Mouse (Mus musculus) cerebellum, adult 8-10 months (tissue): ENCODE measurements around the gene Inka2.
"Not testable (repeated sequence)": the region's sequence is repeated elsewhere in the genome, so short reads cannot be mapped to it uniquely, and the experiment has no call there.

ENCODE experiments used
- DNase-seq: peaks from one replicate; pipeline ENCODE4 v3.0.0; 2022

Gene Inka2

DNA sequence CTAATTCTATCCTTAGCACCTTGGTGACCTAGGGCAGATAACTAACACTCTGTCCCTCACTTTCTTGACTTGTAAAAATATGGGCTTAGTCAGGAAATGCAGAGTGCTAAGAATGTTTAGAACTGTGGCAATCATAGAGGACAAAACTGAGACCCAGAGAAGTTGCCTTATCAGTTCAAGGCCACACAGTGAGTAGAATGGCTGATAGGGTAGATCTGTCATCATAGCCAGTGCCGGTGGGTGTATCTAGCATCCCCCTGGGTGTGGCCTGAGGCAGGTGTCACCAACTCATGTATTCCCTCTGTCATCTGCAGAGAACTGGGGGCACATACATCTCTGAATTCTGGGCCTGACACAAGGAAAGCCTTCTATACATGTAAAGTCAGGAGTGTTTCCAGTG lies 6.1 kb upstream of the Inka2 start:
- DNase-seq: no peak

GRCm38 (mm10) chr3:105699241-105699933 lies 5.0 kb upstream of the Inka2 start:
- DNase-seq: no peak

- not testable (repeated sequence) for DNase-seq
Measured at GRCm38 (mm10) chr3:105700786-105701185, 3.6 kb upstream of the Inka2 start.

DNA sequence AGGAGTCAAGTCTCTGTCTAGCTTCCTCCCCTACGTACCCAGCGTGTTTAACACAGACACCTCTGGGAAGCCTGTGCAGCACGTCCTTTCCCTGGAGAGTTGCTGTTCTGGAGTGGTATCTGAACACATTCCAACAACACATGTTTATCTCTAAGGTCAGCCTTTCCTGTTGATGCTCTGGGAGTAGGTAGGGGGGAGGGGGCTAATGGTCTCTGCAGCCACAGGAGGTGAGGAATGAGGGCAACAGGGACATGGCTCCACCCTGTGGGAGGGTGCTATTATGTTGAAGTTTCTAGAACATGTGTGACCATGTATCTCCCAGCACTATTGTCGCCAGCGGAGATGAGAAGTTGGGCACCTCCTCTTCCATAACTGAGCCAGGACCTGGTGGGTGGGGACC lies 3.0 kb upstream of the Inka2 start:
- no peak for DNase-seq

- DNase-seq: no peak
Measured at GRCm38 (mm10) chr3:105703571-105703970, 828 bp upstream of the Inka2 start.

DNA sequence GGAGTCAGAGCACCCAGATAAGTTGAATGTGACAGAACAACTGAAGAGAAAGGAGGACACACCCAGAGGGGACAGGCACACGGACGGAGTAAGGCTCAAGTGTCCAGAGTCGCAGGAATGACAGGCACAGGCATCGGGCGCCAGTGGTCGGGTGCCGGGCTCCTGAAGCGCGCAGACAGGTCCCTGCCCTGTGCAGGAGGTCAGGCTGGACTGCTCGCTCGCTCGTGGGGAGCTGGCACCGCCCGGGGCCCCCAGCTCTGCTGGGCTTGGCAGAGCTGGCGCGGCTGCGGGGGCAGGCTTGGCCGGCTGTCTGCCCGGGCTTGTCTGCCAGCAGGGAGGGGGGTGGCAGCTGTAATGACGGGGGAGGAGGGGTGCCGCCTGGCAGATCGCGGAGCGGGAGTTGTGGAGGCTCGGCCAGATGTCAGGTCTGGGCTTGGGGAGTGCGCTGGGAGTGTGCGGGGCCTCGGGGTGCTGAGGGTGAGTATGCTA lies 706 bp downstream of the Inka2 start:
- peak; percentile 77 for DNase-seq

GRCm38 (mm10) chr3:105705561-105705960 lies 1.2 kb downstream of the Inka2 start:
- no peak for DNase-seq

DNA sequence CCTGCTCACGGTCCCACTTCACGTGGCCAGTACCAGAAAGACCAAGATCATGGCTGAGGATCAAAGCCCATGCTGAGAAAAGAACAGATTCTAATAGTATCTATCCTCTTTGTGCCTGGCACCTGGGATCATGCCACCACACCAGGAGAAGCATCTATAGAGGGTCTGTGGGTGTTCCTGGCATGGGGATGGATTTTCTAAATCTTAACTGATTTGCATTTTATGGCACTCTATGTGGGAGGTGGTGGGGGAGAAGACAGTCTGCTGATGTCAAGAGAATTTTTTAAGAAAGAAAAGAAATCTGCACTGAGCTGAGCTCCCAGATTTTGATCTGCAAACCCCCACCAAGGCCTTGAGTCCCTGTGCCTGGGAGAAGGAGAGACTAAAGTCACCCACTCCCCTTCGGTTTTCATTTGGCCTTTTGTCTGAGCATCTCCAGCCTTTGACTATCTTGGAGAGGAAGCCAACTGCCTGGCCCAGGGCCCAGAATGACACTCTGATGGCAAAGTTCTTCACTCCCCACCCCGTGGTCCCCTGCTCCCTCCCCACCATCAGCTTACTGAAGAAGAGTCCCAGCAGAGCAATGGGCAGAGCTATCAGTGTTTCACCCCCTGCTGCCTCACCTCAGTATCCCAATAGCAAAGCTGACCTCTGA lies 2.1 kb downstream of the Inka2 start:
- DNase-seq: no peak

GRCm38 (mm10) chr3:105707590-105707989 lies 3.2 kb downstream of the Inka2 start:
- no peak for DNase-seq

DNA sequence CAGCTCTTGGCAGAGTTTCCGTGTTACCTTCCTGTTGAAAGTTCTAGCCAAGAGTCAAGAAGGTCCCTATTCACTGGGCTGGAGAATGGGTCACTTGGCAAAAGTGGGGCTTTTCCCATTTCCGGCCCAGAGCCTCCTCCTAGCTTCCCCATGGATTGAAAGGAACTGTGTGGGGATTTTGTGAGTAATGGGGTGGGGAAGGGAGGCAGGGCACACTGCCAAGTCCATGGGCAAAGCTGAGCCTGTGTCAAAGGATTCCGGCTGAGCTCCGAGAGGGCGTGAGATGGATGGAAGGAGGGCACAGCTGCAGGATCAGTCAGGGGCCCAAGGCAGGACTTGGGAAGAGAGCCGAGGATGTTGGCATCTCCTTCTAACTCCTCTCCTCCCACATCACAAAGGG lies 5.8 kb downstream of the Inka2 start:
- peak; percentile 51 for DNase-seq

- no peak for DNase-seq
Measured at GRCm38 (mm10) chr3:105711741-105712140, 7.3 kb downstream of the Inka2 start.

DNA sequence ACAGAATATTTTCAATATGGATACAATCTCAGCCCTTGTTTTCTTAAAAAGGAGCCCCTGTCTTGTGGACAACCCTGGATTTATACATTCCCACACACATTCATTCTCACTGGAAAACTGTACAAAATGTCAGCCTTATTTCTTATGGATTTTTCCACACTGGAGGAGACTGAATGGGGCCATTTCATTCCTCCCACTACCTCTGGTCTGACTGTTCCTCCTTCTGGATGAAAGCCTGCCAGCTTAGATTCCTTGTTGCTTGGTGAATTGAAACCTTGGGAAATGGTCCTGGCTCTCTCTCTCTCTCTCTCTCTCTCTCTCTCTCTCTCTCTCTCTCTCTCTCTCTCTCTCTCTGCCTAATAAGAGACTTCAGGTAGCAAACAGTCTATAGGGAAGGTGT lies 8.4 kb downstream of the Inka2 start:
- no peak for DNase-seq

DNA sequence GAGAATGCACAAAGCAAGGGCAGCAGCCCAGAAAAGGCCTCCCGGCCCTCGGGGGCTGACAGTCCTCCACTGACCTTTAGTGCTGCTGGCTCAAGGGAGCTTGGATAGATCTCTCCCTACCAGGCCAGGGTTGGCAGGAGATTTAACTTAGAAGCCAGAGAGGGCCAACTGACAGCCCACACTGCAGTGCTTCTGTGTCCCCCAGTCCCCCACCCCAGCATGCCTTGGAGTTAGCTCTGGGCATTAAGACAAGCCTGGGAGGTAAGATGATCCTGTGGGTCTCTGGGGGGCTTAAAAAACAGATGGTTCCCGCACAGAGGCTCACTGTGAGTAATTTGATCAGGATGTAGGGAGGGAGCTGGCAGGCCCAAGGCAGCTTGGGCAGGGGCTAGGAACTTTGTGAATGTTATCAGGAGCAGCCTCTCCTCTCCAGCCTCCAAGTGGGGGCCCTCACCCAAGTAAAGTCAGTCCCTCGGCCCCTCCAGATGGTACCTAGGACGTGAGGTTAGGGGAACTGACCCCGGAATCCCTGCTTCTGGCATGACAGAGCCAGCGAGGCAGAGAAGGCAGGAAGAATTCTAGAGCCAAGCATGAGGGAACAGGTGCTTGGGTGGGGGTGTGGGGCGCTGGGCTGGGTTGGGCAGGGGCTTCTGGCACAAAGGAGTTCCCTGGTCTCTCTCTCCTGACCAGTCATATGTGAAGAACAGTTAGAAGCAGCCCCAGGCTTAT lies 9.9 kb downstream of the Inka2 start:
- no peak for DNase-seq

DNA sequence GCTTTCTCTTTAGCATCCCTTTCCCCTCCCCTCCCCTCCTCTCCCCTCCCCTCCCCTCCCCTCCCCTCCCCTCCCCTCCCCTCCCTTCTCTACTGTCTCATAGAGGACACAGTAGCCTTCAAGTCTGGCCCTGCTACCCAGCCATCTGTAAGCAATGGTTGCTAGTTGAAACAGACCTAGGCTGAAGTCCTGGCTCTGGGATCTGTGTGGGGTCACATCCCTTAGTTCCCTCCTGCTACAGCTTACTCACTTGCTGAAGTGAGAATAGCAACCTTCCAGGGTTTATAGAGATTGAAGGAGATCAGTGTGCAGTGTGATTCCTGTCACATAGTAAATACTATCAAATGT lies 10.4 kb downstream of the Inka2 start:
- no peak for DNase-seq

GRCm38 (mm10) chr3:105716353-105717000 lies 12.1 kb downstream of the Inka2 start:
- DNase-seq: no peak

DNA sequence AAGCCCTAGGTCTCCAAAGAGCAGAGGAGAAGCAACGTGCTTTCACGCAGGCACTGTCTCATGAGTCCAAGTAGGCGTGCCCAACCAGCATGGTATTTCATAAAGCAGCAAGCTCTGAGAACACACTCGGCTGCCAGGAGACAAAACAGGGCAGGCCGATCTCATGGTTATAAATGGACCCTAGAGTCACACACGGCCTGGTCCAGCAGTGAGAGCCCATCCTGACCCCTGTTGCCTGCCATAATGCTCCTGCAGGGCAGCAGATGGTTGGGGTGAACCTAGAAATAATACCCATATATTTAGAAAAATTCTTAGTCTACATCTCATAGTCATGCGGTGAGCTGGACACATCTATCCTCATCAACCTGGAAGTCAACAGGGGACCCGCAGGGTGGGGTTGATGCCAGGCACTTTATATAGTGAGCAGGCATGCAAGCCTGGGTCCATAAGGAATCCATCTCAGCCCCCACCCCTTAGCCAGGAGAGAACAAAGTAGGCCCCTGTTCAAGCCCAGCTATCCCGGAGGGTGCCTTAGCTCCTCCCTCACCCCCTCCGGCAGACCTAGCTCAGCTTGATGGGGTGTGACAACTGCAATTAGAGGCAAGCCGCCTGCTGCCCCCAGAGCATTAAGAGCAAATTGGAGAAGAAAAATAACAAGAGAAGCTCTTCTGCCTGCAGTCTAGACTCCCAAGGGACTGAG lies 13.6 kb downstream of the Inka2 start:
- DNase-seq: no peak

DNA sequence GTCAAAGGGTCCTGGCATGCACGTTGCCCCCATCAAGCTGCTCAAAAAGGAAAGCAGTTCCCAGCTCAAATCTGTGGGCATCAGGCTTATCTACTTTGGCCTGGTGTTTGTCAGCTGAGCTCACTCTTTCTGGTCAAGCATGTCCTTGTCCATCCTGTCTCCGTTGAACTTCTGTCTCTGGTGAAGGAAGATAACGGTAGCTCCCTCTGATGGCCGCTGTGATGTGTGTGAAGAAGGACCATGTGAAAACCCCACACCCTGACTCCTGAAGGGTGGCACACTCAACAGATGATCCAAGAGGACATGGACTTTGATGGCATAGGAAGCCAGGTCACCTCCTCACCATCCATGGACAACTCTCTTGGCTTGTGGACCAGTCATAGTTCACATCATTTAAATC lies 14.3 kb downstream of the Inka2 start:
- no peak for DNase-seq

DNA sequence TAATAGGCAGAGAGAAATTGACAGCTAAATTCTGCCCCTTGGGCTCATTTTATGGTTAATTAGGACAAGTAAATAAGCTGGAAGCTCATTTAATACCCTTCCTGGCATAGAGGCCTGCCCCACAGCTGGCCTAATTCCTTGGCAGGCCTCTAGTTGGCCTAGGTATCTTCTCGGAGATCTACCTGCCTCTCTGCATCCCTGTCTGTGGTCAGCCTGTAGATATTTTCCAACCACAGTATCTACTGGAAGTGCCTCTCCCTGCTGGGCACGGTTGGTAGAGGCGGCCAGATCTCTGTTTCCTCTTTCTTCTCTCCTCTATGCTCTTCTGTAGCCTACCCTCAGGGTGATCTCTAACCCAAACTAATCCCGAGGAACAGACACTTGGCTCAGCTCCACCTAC lies 15.6 kb downstream of the Inka2 start:
- DNase-seq: no peak

GRCm38 (mm10) chr3:105720514-105720913 lies 16.1 kb downstream of the Inka2 start:
- no peak for DNase-seq

DNA sequence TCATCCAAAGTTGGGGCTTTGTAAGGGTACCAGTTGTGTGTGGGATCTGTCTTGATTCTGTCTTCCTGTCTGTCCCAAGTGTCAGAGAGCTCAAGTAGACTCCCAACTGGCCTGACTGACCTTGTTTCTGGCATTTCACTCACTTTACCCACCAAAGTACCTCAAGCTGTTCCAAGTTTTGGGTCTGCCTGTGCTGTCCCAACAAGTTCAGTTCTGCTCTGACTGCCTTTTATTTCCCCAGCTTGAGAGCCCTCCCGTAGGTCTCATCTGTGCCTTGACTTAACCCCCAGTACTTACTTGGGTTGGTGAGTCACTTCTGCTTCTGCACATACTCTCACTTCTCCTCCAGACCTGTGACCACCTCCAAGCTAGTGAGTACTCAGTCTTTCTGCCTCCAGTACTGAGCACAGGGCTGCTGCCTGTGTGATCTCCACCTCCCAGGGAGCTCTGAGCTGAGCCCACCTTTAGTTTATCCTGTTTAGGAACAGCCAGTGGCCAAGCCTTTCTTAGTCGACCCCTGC lies 17.3 kb downstream of the Inka2 start:
- DNase-seq: no peak

DNA sequence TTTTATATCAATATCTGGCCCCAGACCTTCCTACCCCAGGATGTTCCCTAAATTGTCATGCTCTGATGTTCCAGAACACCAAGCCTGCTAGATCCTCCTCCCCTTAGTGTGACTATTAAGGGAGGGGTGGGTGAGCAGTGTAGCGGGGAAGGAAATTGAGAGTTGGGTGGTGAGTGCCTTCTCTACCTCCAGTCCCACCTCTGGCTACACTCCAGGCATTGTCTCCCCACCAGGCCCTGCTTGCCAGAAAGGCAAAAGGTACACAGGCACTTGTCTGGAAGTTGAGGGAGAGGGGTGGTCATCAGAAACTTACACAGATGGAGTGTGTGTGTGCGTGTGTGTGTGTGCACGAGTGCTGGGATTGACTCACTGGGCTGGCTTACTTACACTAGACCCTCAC lies 18.1 kb downstream of the Inka2 start:
- no peak for DNase-seq

DNA sequence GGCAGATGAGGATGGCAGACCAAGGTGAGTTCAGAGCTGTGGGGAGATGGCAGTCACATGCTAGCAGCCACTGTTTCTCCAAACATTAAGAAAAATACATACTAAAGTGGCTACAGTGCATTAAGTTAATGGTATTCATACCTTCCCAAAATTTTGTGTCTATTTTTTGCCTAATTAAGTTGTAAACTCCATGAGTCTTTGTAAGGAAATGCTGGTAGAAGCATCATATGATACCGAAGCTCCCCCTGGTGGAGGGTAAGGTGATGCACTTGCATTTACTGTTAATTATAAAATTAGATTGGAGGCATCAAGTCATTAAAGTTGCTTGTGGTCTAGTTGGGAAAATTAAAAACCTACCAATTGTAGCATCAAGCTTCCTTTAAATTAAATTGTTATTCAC lies 21.6 kb downstream of the Inka2 start:
- peak; percentile 69 for DNase-seq

GRCm38 (mm10) chr3:105732360-105732759 lies 28.0 kb downstream of the Inka2 start:
- DNase-seq: no peak
